Mouse (Mus musculus) heart, adult 2 months (tissue): ENCODE data around the gene Rims3.

Experiments used
- EP300 ChIP-seq: fragments of 200-500 bp; IDR thresholded peaks from 2 replicates; pipeline ENCODE4 v1.6.1; 2011; ENCODE audit warnings: low read depth, low read length, control low read depth; ENCODE audit not compliant: insufficient read depth
- POLR2A ChIP-seq: fragments of 200-500 bp; IDR thresholded peaks from 2 replicates; pipeline ENCODE4 v1.6.1; 2011; ENCODE audit warnings: mild to moderate bottlenecking, low read depth, low read length, control low read depth; ENCODE audit not compliant: insufficient read depth

- no peak for TF ChIP-seq POLR2A
- TF ChIP-seq EP300, result no peak
These were observed 1.8 kb downstream of the Rims3 start for GRCm38 (mm10) chr4:120856376-120856775.
